ENCODE assay signal across 19 mouse cellular contexts in the genomic region with DNA sequence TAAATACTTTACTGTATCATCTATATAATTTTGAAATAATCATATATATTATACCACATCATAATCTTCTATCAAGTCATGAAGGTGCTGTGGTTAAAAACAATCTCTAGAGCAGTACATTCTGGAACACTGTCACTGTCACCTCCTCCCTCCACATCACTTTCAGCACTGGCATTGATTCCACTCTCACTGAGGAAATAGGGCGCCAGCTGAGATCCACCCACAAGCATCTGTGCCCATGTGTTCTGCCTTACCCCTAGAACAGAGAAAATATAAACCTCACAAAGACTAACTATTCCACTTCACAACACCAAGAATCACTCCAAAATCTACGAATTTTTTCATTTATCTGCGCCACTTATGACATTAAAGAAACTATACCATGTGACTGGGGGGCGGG.
DNase-seq lines count a peak whose midpoint lies in the region; ATAC-seq lines count a peak whose summit lies in the region.
"Had no signal": no experiment of that assay in that cellular context is flagged by ENCODE, and none has a peak within 500 bp of the region (broad histone marks: within the 10 kb centered on the region; RNA-seq: fewer than 3 reads in every experiment).

No protein-coding gene starts in this region.

- no peaks in the 10 kb centered on the region for H3K36me3 ChIP-seq in forebrain, embryonic 14.5 days (ENCODE audit: control insufficient read depth, insufficient read depth, low read length)
- no peaks in the 10 kb centered on the region for H3K36me3 ChIP-seq in midbrain, embryonic 15.5 days (replicated peaks)
- no peaks in the 10 kb centered on the region for H3K36me3 ChIP-seq in midbrain, embryonic 14.5 days (ENCODE audit: control insufficient read depth, insufficient read depth, low read length)
- H3K36me3 ChIP-seq: hindbrain, embryonic 15.5 days; stomach, embryonic 15.5 days had no signal

- no peak overlapping the region for H3K4me2 ChIP-seq in forebrain, embryonic 14.5 days (ENCODE audit: low read length)
- H3K4me2 ChIP-seq in midbrain, embryonic 15.5 days: no peak overlapping the region
- H3K4me2 ChIP-seq in midbrain, embryonic 14.5 days (ENCODE audit: low read length): no peak overlapping the region
- H3K4me2 ChIP-seq: hindbrain, embryonic 15.5 days; stomach, embryonic 15.5 days had no signal

- no peaks in the 10 kb centered on the region for H3K4me1 ChIP-seq in forebrain, embryonic 14.5 days (ENCODE audit: control insufficient read depth, insufficient read depth, low read length)
- H3K4me1 ChIP-seq in midbrain, embryonic 15.5 days: no peaks in the 10 kb centered on the region
- no peaks in the 10 kb centered on the region for H3K4me1 ChIP-seq in midbrain, embryonic 14.5 days (ENCODE audit: control insufficient read depth, insufficient read depth, low read length)
- H3K4me1 ChIP-seq: hindbrain, embryonic 15.5 days; stomach, embryonic 15.5 days had no signal

- peak; percentile 89 for DNase-seq in left cerebral cortex, adult 11 months (ENCODE audit: low spot score)
- no peak for DNase-seq in left cerebral cortex, postnatal 4 days
- peak; percentile 71 to 74 for DNase-seq in layer of hippocampus, postnatal 10 days (ENCODE audit: low spot score in 2 of 2)
- peak; percentile 91 to 94 for DNase-seq in left cerebral cortex, postnatal 14 days (ENCODE audit: low spot score in 2 of 2)
- no peak for DNase-seq in forebrain, embryonic 14.5 days (ENCODE audit: low spot score)
- no peak for DNase-seq in lung, postnatal 4 days
- DNase-seq in midbrain, embryonic 14.5 days: no peak
- DNase-seq: cerebellum, postnatal 36 days; kidney, adult 11 months; kidney, postnatal 36 days; liver; lung, adult 2 months; spleen, adult 18-20 months; thymus, postnatal 14 days had no signal

- H3K27ac ChIP-seq in forebrain, embryonic 14.5 days (ENCODE audit: low read depth, low read length): no peak overlapping the region
- no peak overlapping the region for H3K27ac ChIP-seq in midbrain, embryonic 15.5 days
- H3K27ac ChIP-seq in midbrain, embryonic 14.5 days (replicated peaks; ENCODE audit: low read depth, low read length): no peak overlapping the region
- H3K27ac ChIP-seq: hindbrain, embryonic 15.5 days; macrophage; stomach, embryonic 15.5 days had no signal

- intact Hi-C loops in left cerebral cortex, postnatal 4 days (cut with DNase I): no loop called here
- intact Hi-C loops in left cerebral cortex, postnatal 14 days (cut with DNase I): loop anchor here (1.0 kb wide), 1 partner anchor 84 kb away; a partner anchor contains a TSS

- no peak for ATAC-seq in forebrain, embryonic 14.5 days
- ATAC-seq in midbrain, embryonic 15.5 days (replicated peaks): no peak
- ATAC-seq in midbrain, embryonic 14.5 days (ENCODE audit: low FRiP score, low TSS enrichment): no peak

- WGBS in forebrain, embryonic 14.5 days: 84% methylated on average over 4 of the region's 4 CpGs
- 79% methylated on average over 4 of the region's 4 CpGs for WGBS in midbrain, embryonic 15.5 days
- WGBS in midbrain, embryonic 14.5 days: 79% methylated on average over 4 of the region's 4 CpGs

- H3K27me3 ChIP-seq in forebrain, embryonic 14.5 days (replicated peaks; ENCODE audit: control insufficient read depth, insufficient read depth, low read length): no peaks in the 10 kb centered on the region
- H3K27me3 ChIP-seq in midbrain, embryonic 15.5 days (replicated peaks): no peaks in the 10 kb centered on the region
- H3K27me3 ChIP-seq in midbrain, embryonic 14.5 days (ENCODE audit: control insufficient read depth, insufficient read depth, low read length): no peaks in the 10 kb centered on the region
- H3K27me3 ChIP-seq: CH12.LX; hindbrain, embryonic 15.5 days; stomach, embryonic 15.5 days had no signal

- no peaks in the 10 kb centered on the region for H3K9me3 ChIP-seq in forebrain, embryonic 14.5 days (replicated peaks; ENCODE audit: control insufficient read depth, low read length)
- H3K9me3 ChIP-seq in midbrain, embryonic 15.5 days: no peaks in the 10 kb centered on the region
- no peaks in the 10 kb centered on the region for H3K9me3 ChIP-seq in midbrain, embryonic 14.5 days (ENCODE audit: control insufficient read depth, low read length)
- H3K9me3 ChIP-seq: hindbrain, embryonic 15.5 days; stomach, embryonic 15.5 days had no signal

- no peak overlapping the region for H3K4me3 ChIP-seq in forebrain, embryonic 14.5 days (ENCODE audit: low read depth, low read length)
- no peak overlapping the region for H3K4me3 ChIP-seq in midbrain, embryonic 15.5 days
- no peak overlapping the region for H3K4me3 ChIP-seq in midbrain, embryonic 14.5 days (replicated peaks; ENCODE audit: low read depth, low read length)
- H3K4me3 ChIP-seq: hindbrain, embryonic 15.5 days; stomach, embryonic 15.5 days had no signal

- no peak overlapping the region for H3K9ac ChIP-seq in forebrain, embryonic 14.5 days (ENCODE audit: low read length)
- no peak overlapping the region for H3K9ac ChIP-seq in midbrain, embryonic 15.5 days
- no peak overlapping the region for H3K9ac ChIP-seq in midbrain, embryonic 14.5 days (replicated peaks; ENCODE audit: low read length)
- H3K9ac ChIP-seq: hindbrain, embryonic 15.5 days; stomach, embryonic 15.5 days had no signal

Comparison
In these comparisons a context has a peak if more than half of its experiments do, and no peak if none do; other contexts are left out.
1. DNase-seq: peak in left cerebral cortex, adult 11 months (single experiment), layer of hippocampus, postnatal 10 days (2 of 2) and left cerebral cortex, postnatal 14 days (2 of 2); none in left cerebral cortex, postnatal 4 days (single experiment), forebrain, embryonic 14.5 days (single experiment), lung, postnatal 4 days (0 of 2) and midbrain, embryonic 14.5 days (single experiment).